Mouse (Mus musculus) bone marrow macrophage, adult 2 months (primary cell): ENCODE results near the gene Acsl5.

ENCODE experiments used
- CTCF ChIP-seq: IDR thresholded peaks from 2 replicates; pipeline ENCODE4 v1.5.1; 2012; ENCODE audit warnings: low read depth, mild to moderate bottlenecking, low read length, moderate library complexity
- POLR2A ChIP-seq: IDR thresholded peaks from 2 replicates; pipeline ENCODE4 v1.6.1; 2012; ENCODE audit warnings: mild to moderate bottlenecking, low read depth, low read length, borderline replicate concordance

GRCm38 (mm10) chr19:55343274-55343673 is 91.5 kb downstream of the Acsl5 start:
- TF ChIP-seq CTCF (no peak), POLR2A (no peak)
